In the genomic region with DNA sequence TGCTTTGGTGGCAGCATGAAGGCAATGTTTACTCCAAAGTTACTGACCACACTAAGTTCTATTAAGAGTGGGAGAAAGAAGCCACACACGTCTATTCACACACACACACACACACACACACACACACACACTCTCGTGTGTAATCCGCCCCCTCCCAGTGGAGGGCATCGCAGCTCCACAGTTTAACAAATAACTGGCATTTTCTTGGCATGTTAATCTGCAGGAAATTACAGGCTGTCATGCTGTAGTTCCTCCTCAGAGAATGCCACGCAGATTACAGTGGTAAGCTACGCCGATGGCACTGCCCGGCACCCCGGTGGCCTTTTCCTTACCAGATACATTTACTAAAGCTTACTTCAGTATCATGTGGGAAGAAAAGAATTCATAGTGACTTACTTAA, we compare ENCODE assay signal across 18 mouse cellular contexts. TPM values are rescaled to one million over a fixed set of nuclear protein-coding genes. Genes with fewer than 3 reads are reported as not detected.
DNase-seq lines count a peak whose midpoint lies in the region; ATAC-seq and TF ChIP-seq lines count a peak whose summit lies in the region.
"Had no signal": no experiment of that assay in that cellular context is flagged by ENCODE, and none has a peak within 500 bp of the region (broad histone marks: within the 10 kb centered on the region; RNA-seq: fewer than 3 reads in every experiment).

No protein-coding gene starts in this region.

- H3K36me3 ChIP-seq in MEL (ENCODE audit: control insufficient read depth in 1 of 2, insufficient read depth in 2 of 2, low read length in 2 of 2) = no peaks in the 10 kb centered on the region
- no peaks in the 10 kb centered on the region for H3K36me3 ChIP-seq in forebrain, embryonic 16.5 days (ENCODE audit: control insufficient read depth, insufficient read depth)

- WGBS in forebrain, embryonic 16.5 days = 33% methylated on average over 9 of the region's 9 CpGs

- no peak for TF ChIP-seq EP300 in MEL (IDR thresholded peaks at IDR 0.05; ENCODE audit: low read depth in 1 of 2, low read length in 2 of 2)

- no peak overlapping the region for H3K4me2 ChIP-seq in forebrain, embryonic 16.5 days (ENCODE audit: low read length)
- H3K4me2 ChIP-seq: lung, embryonic 14.5 days had no signal

- no peaks in the 10 kb centered on the region for H3K9me3 ChIP-seq in MEL (replicated peaks; ENCODE audit: insufficient read depth, low read length)
- no peaks in the 10 kb centered on the region for H3K9me3 ChIP-seq in forebrain, embryonic 16.5 days (ENCODE audit: control insufficient read depth, low read length)

- TF ChIP-seq CTCF in layer of hippocampus, adult 2 months (conservative IDR thresholded peaks at IDR 0.05) = no peak
- TF ChIP-seq CTCF in MEL (IDR thresholded peaks at IDR 0.05 in 2 of 3, conservative IDR thresholded peaks at IDR 0.05 in 1 of 3; ENCODE audit: control insufficient read depth in 1 of 3, insufficient read depth in 1 of 3, low read depth in 2 of 3, low read length in 3 of 3, poor library complexity in 1 of 3, severe bottlenecking in 1 of 3) = peak in 1 of 3 experiments; percentile 24; a peak in 3 of 6 replicates

- H3K79me2 ChIP-seq in MEL (ENCODE audit: control insufficient read depth, insufficient read depth, low read length, poor library complexity) = no peaks in the 10 kb centered on the region

- peak; percentile 13 for TF ChIP-seq RAD21 in MEL (IDR thresholded peaks at IDR 0.05; ENCODE audit: low read depth, low read length)

- H3K4me3 ChIP-seq in layer of hippocampus, adult 2 months = no peak overlapping the region
- H3K4me3 ChIP-seq in MEL (ENCODE audit: control insufficient read depth in 1 of 2, insufficient read depth in 1 of 2, low read depth in 2 of 2, low read length in 2 of 2) = no peak overlapping the region
- H3K4me3 ChIP-seq in forebrain, embryonic 16.5 days (replicated peaks; ENCODE audit: low read length) = no peak overlapping the region
- H3K4me3 ChIP-seq: gastrocnemius, adult 2 months had no signal

- no peak for TF ChIP-seq POLR2A in MEL (IDR thresholded peaks at IDR 0.05; ENCODE audit: control insufficient read depth in 1 of 2, insufficient read depth in 1 of 2, low read depth in 1 of 2, low read length in 2 of 2, poor library complexity in 1 of 2)

- H3K9ac ChIP-seq in MEL (ENCODE audit: control insufficient read depth, low read depth, low read length, poor library complexity, severe bottlenecking) = no peak overlapping the region
- H3K9ac ChIP-seq in forebrain, embryonic 16.5 days (replicated peaks; ENCODE audit: low read depth, low read length) = no peak overlapping the region
- H3K9ac ChIP-seq: lung, embryonic 14.5 days had no signal

- peaks cover 0 to 3% of the 10 kb centered on the region in 2 experiments; a peak in 3 of 4 replicates for H3K27me3 ChIP-seq in MEL (ENCODE audit: control insufficient read depth in 1 of 2, insufficient read depth in 2 of 2, low read length in 2 of 2)
- H3K27me3 ChIP-seq in forebrain, embryonic 16.5 days (replicated peaks; ENCODE audit: control insufficient read depth, insufficient read depth, low read length) = no peaks in the 10 kb centered on the region
- H3K27me3 ChIP-seq: Patski had no signal

- H3K27ac ChIP-seq in layer of hippocampus, adult 2 months = peak overlapping the region; percentile 39; the same call in 1 of the 2 replicates
- no peak overlapping the region for H3K27ac ChIP-seq in MEL (ENCODE audit: control insufficient read depth, low read depth, low read length)
- no peak overlapping the region for H3K27ac ChIP-seq in forebrain, embryonic 16.5 days (ENCODE audit: low read length)
- H3K27ac ChIP-seq: gastrocnemius, adult 2 months; stomach, postnatal 0 days had no signal

- H3K4me1 ChIP-seq in MEL (ENCODE audit: control insufficient read depth in 1 of 2, insufficient read depth in 2 of 2, low read length in 2 of 2) = peaks cover 0 to 6% of the 10 kb centered on the region in 2 experiments; a peak in 3 of 4 replicates
- H3K4me1 ChIP-seq in forebrain, embryonic 16.5 days (replicated peaks; ENCODE audit: control insufficient read depth, insufficient read depth, low read length) = peaks cover 4% of the 10 kb centered on the region

- no peak for DNase-seq in frontal cortex, postnatal 25 days (ENCODE audit: low spot score in 2 of 2)
- no peak for DNase-seq in layer of hippocampus, adult 2 months (ENCODE audit: low spot score in 2 of 2)
- DNase-seq in layer of hippocampus, postnatal 10 days (ENCODE audit: low spot score in 2 of 2) = no peak
- no peak for DNase-seq in MEL (ENCODE audit: low read depth, low spot score)
- DNase-seq in frontal cortex, postnatal 10 days (ENCODE audit: low spot score in 2 of 2) = no peak
- DNase-seq in urinary bladder, adult 18-20 months (ENCODE audit: low spot score in 2 of 2) = no peak
- DNase-seq: adrenal gland, adult 8-10 months; cerebellum, adult 11-12 months; gastrocnemius, adult 2 months; heart, postnatal 10 days; layer of hippocampus, adult 9-11 months; lung, embryonic 14.5 days had no signal

- 0 out of 2 replicates have a peak, but pooled peaks have one; percentile 4 for ATAC-seq in frontal cortex, adult (ENCODE audit: low TSS enrichment)
- peak; percentile 78 for ATAC-seq in forebrain, embryonic 16.5 days
- ATAC-seq: intestine, postnatal 0 days; midbrain, embryonic 16.5 days; Patski had no signal

TF ChIP-seq in MEL, 35 proteins besides CTCF, POLR2A, EP300 and RAD21:
- TF ChIP-seq USF1 (IDR thresholded peaks at IDR 0.05; ENCODE audit: low read depth, low read length) = no peak
- TF ChIP-seq SMC3 (IDR thresholded peaks at IDR 0.05; ENCODE audit: low read depth, low read length) = peak; percentile 20; the same call in 1 of the 2 replicates
- TF ChIP-seq ZKSCAN1 (IDR thresholded peaks at IDR 0.05; ENCODE audit: low read depth, low read length) = no peak
- no peak for TF ChIP-seq MAZ (IDR thresholded peaks at IDR 0.05; ENCODE audit: low read depth, low read length)
- no peak for TF ChIP-seq ETS1 (IDR thresholded peaks at IDR 0.05; ENCODE audit: low read depth, low read length)
- TF ChIP-seq USF2 (IDR thresholded peaks at IDR 0.05; ENCODE audit: borderline replicate concordance in 1 of 2, insufficient read depth in 1 of 2, low read depth in 1 of 2, low read length in 2 of 2) = no peak
- TF ChIP-seq KAT2A (conservative IDR thresholded peaks at IDR 0.05; ENCODE audit: low read depth, low read length) = no peak
TF ChIP-seq in MEL: peak in this region for 1.

RNA-seq across cellular contexts. Expression of a gene that starts 17.5 kb away (rescaled TPM):
- 10 to 100 TPM; 39.3 to 44.1 TPM for total RNA-seq in layer of hippocampus, adult 2 months (2021)
- 10 to 100 TPM; 50.2 to 56.5 TPM for total RNA-seq in layer of hippocampus, postnatal 10 days (2021)
- 4.2 and 6.4 TPM in 2 replicates for total RNA-seq in MEL (2012; rRNA removed)
- polyA plus RNA-seq in MEL (2012; ENCODE audit: insufficient read depth in 1 of 2, insufficient read length in 2 of 2, low read depth in 1 of 2, low replicate concordance in 2 of 2, missing spikeins in 1 of 2) = 10 to 100 TPM in 1 of 2 experiments, not detected in 1; 19.2 TPM
- 71.4 and 74.9 TPM in 2 replicates for polyA plus RNA-seq in forebrain, embryonic 16.5 days (2015; fragmentation: Nextera tagmentation; extraction: Ambion mirVana)

RNA-seq across cellular contexts. Expression of a gene that starts 49.2 kb away (rescaled TPM):
- total RNA-seq in layer of hippocampus, adult 2 months (2021) = 10 to 100 TPM; 78.9 to 80.6 TPM
- 100 to 1,000 TPM; 103 to 105 TPM for total RNA-seq in layer of hippocampus, postnatal 10 days (2021)
- total RNA-seq in MEL (2012; rRNA removed) = 159 and 197 TPM in 2 replicates
- polyA plus RNA-seq in MEL (2012; ENCODE audit: insufficient read depth in 1 of 2, insufficient read length in 2 of 2, low read depth in 1 of 2, low replicate concordance in 2 of 2, missing spikeins in 1 of 2) = 100 to 1,000 TPM; 412 to 748 TPM
- 185 and 205 TPM in 2 replicates for polyA plus RNA-seq in forebrain, embryonic 16.5 days (2015; fragmentation: Nextera tagmentation; extraction: Ambion mirVana)
